Mouse (Mus musculus) regulatory T cell (primary cell): ENCODE measurements around the gene Olfr586.

Source experiments
- in situ Hi-C: fragments of 300-600 bp; cut with MboI, MseI; formaldehyde crosslinking; loops from one replicate; pipeline ENCODE4 v1.15.1; 2025; ENCODE audit warnings: high pct_unique_total_duplicates

Olfr586 gene

DNA sequence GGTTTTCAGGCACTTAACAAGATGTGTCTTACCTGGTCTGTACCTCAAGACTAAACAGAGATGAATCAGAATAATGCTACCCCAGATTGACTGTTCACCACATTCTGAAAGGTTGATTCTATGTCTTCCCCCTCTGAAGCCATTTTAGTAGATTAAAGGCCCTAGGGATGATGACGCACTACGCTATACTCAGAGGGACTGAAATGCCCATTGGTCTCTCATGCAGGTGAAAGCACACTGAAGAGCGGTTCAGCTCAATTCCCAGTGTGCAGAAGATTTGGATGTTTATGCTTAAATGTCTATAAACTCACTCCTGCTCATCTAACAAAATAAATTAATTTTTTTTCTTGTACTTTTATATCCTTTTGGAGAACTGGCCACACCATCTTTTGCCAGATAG, at the start of gene Olfr586:
Gene Olfr586, minus strand, starts transcription at position 101 of the 400 bp plus-strand sequence.
- in situ Hi-C loops = no loop called here

DNA sequence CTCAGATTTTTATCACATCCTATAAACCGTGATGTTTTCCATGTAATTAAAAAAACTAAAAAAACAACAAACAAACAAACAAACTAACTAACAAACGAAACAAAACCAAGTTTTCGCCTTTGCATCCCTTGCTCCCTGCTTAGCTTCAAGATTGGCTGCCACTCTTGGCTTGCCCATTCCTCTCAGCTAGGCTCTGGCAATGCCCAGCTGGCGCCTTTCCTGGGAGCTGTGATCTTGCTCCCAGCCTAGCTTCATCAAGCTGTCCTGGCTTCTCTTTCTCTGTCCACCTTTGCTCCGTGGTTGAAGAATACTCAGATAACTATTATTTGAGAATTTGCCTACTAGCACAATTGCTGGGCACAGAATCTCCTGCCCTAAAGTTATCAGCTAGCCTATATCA, 44.3 kb upstream of the Olfr586 start:
- in situ Hi-C loops = no loop called here

DNA sequence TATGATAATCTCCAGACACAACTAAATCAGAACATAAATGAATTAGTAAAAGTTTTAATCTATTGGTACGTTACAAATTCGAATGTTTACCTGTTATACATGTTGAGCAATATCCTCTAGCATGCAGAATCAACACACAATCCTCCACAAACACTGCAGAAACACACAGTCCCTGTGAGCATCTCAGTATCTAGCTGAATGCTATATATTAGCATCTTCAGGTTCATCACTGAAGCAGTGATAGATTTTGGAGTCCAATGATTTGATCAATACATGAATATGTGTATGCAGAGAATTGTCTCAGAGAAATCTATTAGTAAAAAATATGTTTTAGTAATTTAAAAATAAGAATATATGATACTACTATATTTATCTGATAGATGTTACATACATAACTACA, 30.8 kb upstream of the Olfr586 start, which contains the start of gene Olfr589:
Gene Olfr589, minus strand, starts transcription at position 101 of the 400 bp plus-strand sequence.
- in situ Hi-C loops = no loop called here

DNA sequence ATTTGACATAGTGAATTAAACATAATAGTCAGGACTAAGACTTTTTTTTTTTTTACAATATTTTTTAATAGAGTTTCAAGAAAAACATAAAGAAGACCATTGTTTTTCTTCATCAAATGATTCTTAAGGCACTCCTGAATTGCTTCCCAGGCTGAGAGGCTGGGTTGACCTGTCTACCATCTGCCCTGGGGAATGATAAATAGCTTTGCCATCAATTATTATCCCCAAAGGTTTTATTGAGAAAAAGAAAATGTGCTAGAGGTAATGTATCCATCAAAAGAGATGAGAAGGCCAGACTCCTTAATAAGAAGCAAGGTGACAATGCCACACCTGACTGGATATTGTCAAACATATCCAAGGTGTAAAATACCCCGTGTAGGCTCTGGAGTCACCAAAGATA, 15.1 kb upstream of the Olfr586 start, which contains the start of gene Olfr588-ps1:
Gene Olfr588-ps1, plus strand, starts transcription at position 301 of the 400 bp plus-strand sequence.
- in situ Hi-C loops = no loop called here

DNA sequence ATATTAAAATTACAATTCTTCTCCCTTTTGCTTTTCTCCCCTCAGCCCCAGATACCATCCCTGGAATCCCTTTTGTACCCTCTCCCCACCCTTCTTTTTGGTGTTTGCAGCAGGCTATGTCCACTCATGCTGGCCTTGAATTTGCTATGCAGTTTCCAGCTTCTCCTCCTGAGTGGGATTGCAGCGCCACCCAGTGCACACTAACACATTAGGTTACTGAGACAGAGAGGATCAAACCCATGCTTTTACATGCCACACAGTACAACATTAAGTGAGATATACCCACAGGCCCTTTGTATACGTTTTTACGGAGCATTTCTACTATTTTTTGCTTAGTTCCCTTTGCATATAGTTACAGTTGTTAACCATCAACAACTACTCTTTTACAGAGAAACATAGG, 6.0 kb downstream of the Olfr586 start:
- in situ Hi-C loops = no loop called here

DNA sequence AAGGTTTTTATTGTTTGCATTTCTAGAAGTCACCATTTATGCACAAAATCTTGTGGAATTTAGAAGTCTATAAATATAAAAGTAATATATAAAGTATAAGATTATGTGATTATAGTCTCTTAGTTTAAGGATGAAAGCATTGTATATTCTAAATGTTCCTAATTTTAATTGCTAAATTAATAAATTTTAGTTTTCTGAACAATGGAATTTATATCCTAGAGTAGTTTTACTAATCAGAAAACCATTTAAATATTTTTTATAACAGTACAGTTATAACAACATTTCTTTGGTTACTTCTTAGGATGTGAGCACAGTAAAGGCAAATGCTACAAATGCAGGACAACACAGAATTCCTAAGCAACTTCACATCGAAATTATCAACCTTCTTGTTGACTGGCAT, 28.0 kb downstream of the Olfr586 start, which contains the start of gene Olfr585:
Gene Olfr585, plus strand, starts transcription at position 301 of the 400 bp plus-strand sequence.
- in situ Hi-C loops = no loop called here

DNA sequence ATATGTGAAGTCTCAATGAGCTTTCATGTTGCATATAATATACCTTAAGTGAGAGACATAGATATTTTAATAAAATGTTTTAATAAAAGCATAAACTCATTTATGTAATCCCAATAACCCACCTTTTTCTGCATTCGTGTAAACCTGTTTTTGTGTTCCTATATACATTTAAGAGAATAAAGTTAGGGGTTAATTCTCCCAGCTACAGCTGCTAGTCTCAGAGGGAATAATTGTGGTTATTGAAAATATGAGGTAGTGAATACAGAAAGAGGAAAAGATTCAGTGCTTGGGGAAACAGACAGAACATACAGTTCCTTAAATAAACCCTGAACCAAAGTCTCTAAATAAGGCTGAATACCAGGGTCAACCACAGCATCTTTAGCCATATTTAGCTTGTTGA, 43.9 kb downstream of the Olfr586 start, which contains the start of gene Olfr584:
Gene Olfr584, plus strand, starts transcription at position 301 of the 400 bp plus-strand sequence.
- in situ Hi-C loops = no loop called here
